Mouse (Mus musculus): ENCODE measurements at regions not wholly inside any gene's neighbourhood (a gene's known extent, or its start where the extent isn't known, plus 50 kb on each side); places are given as distances from the start of the nearest gene placed in this dataset.
A peak's percentile ranks its signal among the peaks of the same experiment; 100 is the strongest.

DNA sequence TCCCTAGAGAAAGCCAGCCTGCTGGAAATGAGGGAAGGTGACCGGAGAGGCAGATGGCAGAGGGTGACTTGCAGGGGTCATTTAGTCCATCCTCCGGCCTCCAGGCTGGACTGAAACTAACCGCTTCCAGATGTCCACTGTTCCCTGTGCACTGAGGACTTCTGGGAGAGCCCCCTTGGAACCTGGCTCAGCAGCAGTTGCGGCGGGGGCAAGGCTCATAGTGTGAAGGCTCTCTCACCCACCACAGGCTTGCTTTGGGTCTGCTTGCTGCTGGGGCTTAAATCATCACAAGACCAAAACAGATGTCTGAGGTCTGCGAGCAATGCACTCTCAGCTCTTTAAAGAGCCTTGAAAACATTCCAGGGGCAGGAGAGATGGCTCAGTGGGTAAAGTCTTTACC is 132.2 kb upstream of the Ccnd2 start:
- H3K4me1 ChIP-seq (ENCODE audit: control insufficient read depth, insufficient read depth, low read length) = peaks cover 7% of the 10 kb centered on the region
- H3K9me3 ChIP-seq (replicated peaks; ENCODE audit: control insufficient read depth, low read length) = no peaks in the 10 kb centered on the region
- 68% methylated on average over 6 of the region's 6 CpGs for WGBS
- H3K27me3 ChIP-seq (ENCODE audit: control insufficient read depth, insufficient read depth, low read length) = no peaks in the 10 kb centered on the region
- no peak overlapping the region for H3K4me3 ChIP-seq (replicated peaks; ENCODE audit: low read length)
- H3K36me3 ChIP-seq (ENCODE audit: control insufficient read depth, insufficient read depth, low read length) = no peaks in the 10 kb centered on the region
- no peak for ATAC-seq (ENCODE audit: insufficient read depth, low FRiP score)
- H3K27ac ChIP-seq (ENCODE audit: low read length) = no peak overlapping the region
- no peak overlapping the region for H3K4me2 ChIP-seq (ENCODE audit: low read depth, low read length)
- no peak overlapping the region for H3K9ac ChIP-seq (ENCODE audit: low read length)

DNA sequence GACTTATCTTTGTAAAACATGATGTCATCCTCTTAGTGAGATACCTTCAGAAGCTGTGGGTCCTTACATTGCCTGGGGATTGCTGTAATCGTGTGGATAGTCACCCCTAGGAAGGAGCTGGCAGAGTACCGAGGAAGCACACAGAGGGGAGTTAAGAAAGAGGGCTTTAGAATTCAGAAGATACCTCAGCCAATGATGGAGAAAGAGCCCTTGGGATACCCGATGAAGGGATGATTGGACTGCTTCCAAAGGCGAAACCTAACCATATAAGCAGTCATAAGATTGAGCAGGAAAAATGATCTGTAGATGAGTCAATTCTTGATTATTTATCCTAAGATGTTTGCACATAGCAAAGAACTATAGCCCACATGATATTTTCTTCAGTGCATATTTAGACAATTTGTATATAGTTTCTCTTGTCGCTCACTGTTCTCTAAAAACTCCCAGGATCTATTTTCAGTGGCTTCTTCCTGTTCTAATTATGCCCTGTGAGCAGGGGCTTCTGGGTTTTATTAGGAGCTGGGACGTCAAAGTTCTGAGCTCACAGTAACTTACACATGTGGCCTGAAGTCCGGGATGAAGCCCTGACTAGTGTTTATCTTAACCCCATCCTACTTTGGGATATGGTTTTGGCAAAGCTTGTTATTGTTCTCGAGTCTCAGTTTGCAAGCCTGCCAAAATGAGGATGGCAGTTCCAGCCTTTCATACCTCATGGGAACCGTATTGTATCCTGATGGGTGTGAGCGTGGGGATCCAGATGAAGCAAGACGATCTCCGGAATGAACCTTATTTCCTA is 134.9 kb upstream of the Ccnd2 start:
- Histone ChIP-seq H3K9me3 (replicated peaks; ENCODE audit: control insufficient read depth, low read length) (no peaks in the 10 kb centered on the region), H3K27me3 (ENCODE audit: control insufficient read depth, insufficient read depth, low read length) (no peaks in the 10 kb centered on the region), H3K4me1 (ENCODE audit: control insufficient read depth, insufficient read depth, low read length) (peaks cover 7% of the 10 kb centered on the region), H3K4me2 (ENCODE audit: low read depth, low read length) (no peak overlapping the region), H3K36me3 (ENCODE audit: control insufficient read depth, insufficient read depth, low read length) (no peaks in the 10 kb centered on the region), H3K27ac (ENCODE audit: low read length) (no peak overlapping the region), H3K9ac (ENCODE audit: low read length) (no peak overlapping the region), H3K4me3 (replicated peaks; ENCODE audit: low read length) (no peak overlapping the region)
- 47% methylated on average over 12 of the region's 12 CpGs for WGBS
- ATAC-seq (ENCODE audit: insufficient read depth, low FRiP score) = no peak

DNA sequence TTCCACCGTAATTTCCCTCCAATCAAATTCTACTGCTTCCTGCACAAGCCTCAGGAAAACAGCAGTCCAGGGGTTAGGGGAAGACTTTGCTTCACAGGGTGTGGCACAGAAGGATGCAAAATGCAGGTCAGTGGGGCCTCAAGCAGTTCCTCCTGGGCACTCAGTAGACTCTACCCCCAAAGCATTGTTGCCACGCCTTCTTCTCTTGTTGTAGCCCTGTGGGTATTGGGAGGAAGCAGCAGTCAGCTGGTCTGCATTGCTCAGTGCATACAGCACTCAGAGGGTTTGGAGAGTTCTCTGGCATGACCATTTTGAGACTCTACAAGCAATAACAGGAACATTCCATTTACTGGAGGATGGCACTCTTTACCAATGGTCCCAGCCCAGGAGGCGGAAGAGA is 137.0 kb upstream of the Ccnd2 start:
- Histone ChIP-seq H3K27me3 (ENCODE audit: control insufficient read depth, insufficient read depth, low read length) (no peaks in the 10 kb centered on the region), H3K27ac (ENCODE audit: low read length) (no peak overlapping the region), H3K36me3 (ENCODE audit: control insufficient read depth, insufficient read depth, low read length) (no peaks in the 10 kb centered on the region), H3K4me1 (ENCODE audit: control insufficient read depth, insufficient read depth, low read length) (peaks cover 7% of the 10 kb centered on the region), H3K4me3 (replicated peaks; ENCODE audit: low read length) (no peak overlapping the region), H3K4me2 (ENCODE audit: low read depth, low read length) (no peak overlapping the region), H3K9ac (ENCODE audit: low read length) (no peak overlapping the region), H3K9me3 (replicated peaks; ENCODE audit: control insufficient read depth, low read length) (no peaks in the 10 kb centered on the region)
- WGBS = 83% methylated on average over 3 of the region's 3 CpGs
- ATAC-seq (ENCODE audit: insufficient read depth, low FRiP score) = no peak

DNA sequence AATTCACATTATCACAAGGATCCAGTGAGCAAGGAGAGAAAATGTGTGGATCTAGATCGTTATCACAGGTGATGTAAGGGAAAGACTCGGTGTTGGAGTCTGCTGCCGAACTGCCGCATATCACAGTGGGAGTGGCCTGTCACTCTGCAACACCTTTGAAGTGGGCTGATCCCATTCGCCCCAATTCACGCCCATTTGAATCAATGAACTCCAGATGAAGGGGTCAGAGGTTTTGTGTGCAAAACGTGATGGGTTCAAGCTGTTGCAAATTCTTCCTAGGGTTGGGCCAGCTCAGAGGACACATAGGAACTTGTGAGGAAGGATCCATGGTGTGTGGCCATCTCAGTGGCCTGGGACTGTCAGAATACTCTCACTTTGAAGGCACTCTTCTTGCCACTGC is 139.9 kb upstream of the Ccnd2 start:
- H3K36me3 ChIP-seq (ENCODE audit: control insufficient read depth, insufficient read depth, low read length) = no peaks in the 10 kb centered on the region
- H3K9me3 ChIP-seq (replicated peaks; ENCODE audit: control insufficient read depth, low read length) = no peaks in the 10 kb centered on the region
- no peak overlapping the region for H3K9ac ChIP-seq (ENCODE audit: low read length)
- H3K27me3 ChIP-seq (ENCODE audit: control insufficient read depth, insufficient read depth, low read length) = no peaks in the 10 kb centered on the region
- H3K4me3 ChIP-seq (replicated peaks; ENCODE audit: low read length) = no peak overlapping the region
- H3K4me2 ChIP-seq (ENCODE audit: low read depth, low read length) = no peak overlapping the region
- 30% methylated on average over 7 of the region's 7 CpGs for WGBS
- no peaks in the 10 kb centered on the region for H3K4me1 ChIP-seq (ENCODE audit: control insufficient read depth, insufficient read depth, low read length)
- H3K27ac ChIP-seq (ENCODE audit: low read length) = no peak overlapping the region
- no peak for ATAC-seq (ENCODE audit: insufficient read depth, low FRiP score)

- no peaks in the 10 kb centered on the region for H3K27me3 ChIP-seq (ENCODE audit: control insufficient read depth, insufficient read depth, low read length)
- peak; percentile 62; the same call in 1 of the 2 replicates for ATAC-seq (ENCODE audit: insufficient read depth, low FRiP score)
- no peaks in the 10 kb centered on the region for H3K36me3 ChIP-seq (ENCODE audit: control insufficient read depth, insufficient read depth, low read length)
- H3K4me1 ChIP-seq (ENCODE audit: control insufficient read depth, insufficient read depth, low read length) = no peaks in the 10 kb centered on the region
- no peak overlapping the region for H3K4me3 ChIP-seq (replicated peaks; ENCODE audit: low read length)
- H3K4me2 ChIP-seq (ENCODE audit: low read depth, low read length) = no peak overlapping the region
- no peaks in the 10 kb centered on the region for H3K9me3 ChIP-seq (replicated peaks; ENCODE audit: control insufficient read depth, low read length)
- H3K9ac ChIP-seq (ENCODE audit: low read length) = no peak overlapping the region
- 66% methylated on average over 2 of the region's 2 CpGs for WGBS
- H3K27ac ChIP-seq (ENCODE audit: low read length) = peak overlapping the region; percentile 55
Observed at GRCm38 (mm10) chr6:127293829-127294228, 141.8 kb upstream of the Ccnd2 start.

- ATAC-seq (ENCODE audit: insufficient read depth, low FRiP score) = no peak
Observed at GRCm38 (mm10) chr6:127298105-127298504, 146.1 kb upstream of the Ccnd2 start.

DNA sequence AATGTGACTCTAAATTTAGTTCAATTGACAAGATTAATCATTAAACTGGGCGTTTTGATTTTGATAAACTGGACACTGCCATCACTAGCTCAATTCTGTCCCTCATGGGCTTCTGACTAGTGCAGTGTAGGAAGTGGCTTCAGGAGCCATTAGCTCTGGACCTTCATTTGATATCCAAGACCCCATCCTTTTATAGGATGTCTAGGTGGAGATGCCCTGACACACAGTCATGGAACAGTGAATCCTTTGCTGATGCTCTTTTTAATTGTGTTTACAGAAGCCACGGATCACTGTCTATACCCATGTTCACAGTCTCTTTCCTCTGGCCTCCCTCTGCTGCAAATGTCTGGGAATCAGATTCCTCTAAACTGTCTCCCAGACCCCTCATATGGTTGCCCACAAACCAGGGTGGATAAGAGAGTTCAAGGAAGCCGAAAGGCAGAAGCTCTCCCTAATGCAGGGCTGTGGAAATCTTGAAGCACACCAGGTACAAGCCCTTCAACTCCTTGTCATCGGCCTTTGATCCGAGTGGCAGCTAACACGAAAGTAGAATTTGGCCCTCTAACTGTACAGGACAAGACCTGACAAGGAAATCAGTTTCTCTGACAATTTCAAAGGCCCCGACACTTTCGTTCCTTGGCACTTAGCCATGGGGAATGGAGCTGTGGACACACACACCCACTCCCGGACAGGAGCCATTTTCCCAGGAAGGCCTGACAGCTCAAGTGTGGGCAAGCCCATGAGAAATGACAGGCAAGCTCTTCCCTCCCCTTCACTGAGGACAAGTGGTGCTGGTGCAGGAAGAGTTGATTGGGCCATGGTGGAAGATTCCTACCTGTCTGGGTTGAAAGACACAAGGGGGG is 135.2 kb upstream of the Parp11 start:
- Histone ChIP-seq H3K4me2 (ENCODE audit: low read depth, low read length) (no peak overlapping the region), H3K4me3 (replicated peaks; ENCODE audit: low read length) (no peak overlapping the region), H3K9me3 (replicated peaks; ENCODE audit: control insufficient read depth, low read length) (no peaks in the 10 kb centered on the region), H3K27me3 (ENCODE audit: control insufficient read depth, insufficient read depth, low read length) (no peaks in the 10 kb centered on the region), H3K36me3 (ENCODE audit: control insufficient read depth, insufficient read depth, low read length) (no peaks in the 10 kb centered on the region), H3K9ac (ENCODE audit: low read length) (no peak overlapping the region), H3K27ac (ENCODE audit: low read length) (peak overlapping the region; percentile 34; the same call in 1 of the 2 replicates), H3K4me1 (ENCODE audit: control insufficient read depth, insufficient read depth, low read length) (no peaks in the 10 kb centered on the region; the same call in 1 of the 2 replicates)
- no peak for ATAC-seq (ENCODE audit: insufficient read depth, low FRiP score)
- WGBS = 72% methylated on average over 9 of the region's 9 CpGs

More at GRCm38 (mm10) chr6:127298105-127298504, 146.1 kb upstream of the Ccnd2 start:
- H3K27me3 ChIP-seq (ENCODE audit: control insufficient read depth, insufficient read depth, low read length) = no peaks in the 10 kb centered on the region
- no peaks in the 10 kb centered on the region for H3K36me3 ChIP-seq (ENCODE audit: control insufficient read depth, insufficient read depth, low read length)
- H3K9ac ChIP-seq (ENCODE audit: low read length) = no peak overlapping the region
- no peak overlapping the region for H3K4me2 ChIP-seq (ENCODE audit: low read depth, low read length)
- no peaks in the 10 kb centered on the region for H3K4me1 ChIP-seq (ENCODE audit: control insufficient read depth, insufficient read depth, low read length)
- WGBS = 61% methylated on average over 7 of the region's 7 CpGs
- no peak overlapping the region for H3K27ac ChIP-seq (ENCODE audit: low read length)
- H3K9me3 ChIP-seq (replicated peaks; ENCODE audit: control insufficient read depth, low read length) = no peaks in the 10 kb centered on the region
- H3K4me3 ChIP-seq (replicated peaks; ENCODE audit: low read length) = no peak overlapping the region

GRCm38 (mm10) chr6:127317309-127317708 is 129.3 kb upstream of the Parp11 start:
- H3K4me2 ChIP-seq (ENCODE audit: low read depth, low read length) = no peak overlapping the region
- no peaks in the 10 kb centered on the region for H3K27me3 ChIP-seq (ENCODE audit: control insufficient read depth, insufficient read depth, low read length)
- no peak overlapping the region for H3K4me3 ChIP-seq (replicated peaks; ENCODE audit: low read length)
- H3K36me3 ChIP-seq (ENCODE audit: control insufficient read depth, insufficient read depth, low read length) = no peaks in the 10 kb centered on the region
- no peak for ATAC-seq (ENCODE audit: insufficient read depth, low FRiP score)
- 51% methylated on average over 1 of the region's 1 CpGs for WGBS
- H3K9ac ChIP-seq (ENCODE audit: low read length) = no peak overlapping the region
- no peak overlapping the region for H3K27ac ChIP-seq (ENCODE audit: low read length)
- H3K9me3 ChIP-seq (replicated peaks; ENCODE audit: control insufficient read depth, low read length) = no peaks in the 10 kb centered on the region
- H3K4me1 ChIP-seq (ENCODE audit: control insufficient read depth, insufficient read depth, low read length) = no peaks in the 10 kb centered on the region; the same call in 1 of the 2 replicates

Data from stomach, embryonic 16.5 days (tissue).